In genomic region chr5:139365827-139366226, GRCm38 (mm10) we compare ENCODE assay signal across 19 mouse cellular contexts. TPM values are rescaled to one million over a fixed set of nuclear protein-coding genes. Genes with fewer than 3 reads are reported as not detected.
DNase-seq lines count a peak whose midpoint lies in the region; ATAC-seq and TF ChIP-seq lines count a peak whose summit lies in the region.
"Had no signal": no experiment of that assay in that cellular context is flagged by ENCODE, and none has a peak within 500 bp of the region (broad histone marks: within the 10 kb centered on the region; RNA-seq: fewer than 3 reads in every experiment).

No protein-coding gene starts in this region.

- intact Hi-C loops in heart, postnatal 25 days (cut with DNase I), result loop anchor here (2.0 kb wide), 1 partner anchor 101 kb away; no protein-coding TSS in a partner anchor

- no peak overlapping the region for H3K4me2 ChIP-seq in liver, embryonic 11.5 days
- no peak overlapping the region for H3K4me2 ChIP-seq in intestine, postnatal 0 days (replicated peaks; ENCODE audit: low read depth)
- H3K4me2 ChIP-seq: limb, embryonic 15.5 days had no signal

- peak; percentile 43 for DNase-seq in kidney, adult 9 months
- no peak for DNase-seq in kidney, postnatal 14 days
- DNase-seq in liver, embryonic 11.5 days (ENCODE audit: low spot score), result no peak
- DNase-seq in natural killer cell, adult 2 months (ENCODE audit: low spot score in 2 of 2), result no peak
- DNase-seq in heart, postnatal 25 days (ENCODE audit: low spot score), result no peak
- DNase-seq: adrenal gland, adult 8-10 months; embryo, embryonic 11 days; heart, postnatal 14 days; midbrain, embryonic 14.5 days; right cerebral cortex, postnatal 25 days; thymus, postnatal 36 days had no signal

- TF ChIP-seq POLR2A in bone marrow, adult 2 months (IDR thresholded peaks at IDR 0.05; ENCODE audit: borderline replicate concordance, control insufficient read depth, low read depth, low read length), result no peak

- no peaks in the 10 kb centered on the region for H3K36me3 ChIP-seq in liver, embryonic 11.5 days (ENCODE audit: control insufficient read depth, insufficient read depth, low read length)
- H3K36me3 ChIP-seq in intestine, postnatal 0 days (ENCODE audit: control insufficient read depth, insufficient read depth), result no peaks in the 10 kb centered on the region; the same call in 1 of the 2 replicates

- no peak for TF ChIP-seq CTCF in bone marrow, adult 2 months (IDR thresholded peaks at IDR 0.05; ENCODE audit: control insufficient read depth, insufficient read depth, low read length)
- no peak for TF ChIP-seq CTCF in intestine, postnatal 0 days (IDR thresholded peaks at IDR 0.05; ENCODE audit: low read depth)

- H3K4me3 ChIP-seq in bone marrow, adult 2 months (replicated peaks; ENCODE audit: control insufficient read depth, low read depth, low read length), result no peak overlapping the region
- H3K4me3 ChIP-seq in liver, embryonic 11.5 days (ENCODE audit: low read depth, low read length), result no peak overlapping the region
- H3K4me3 ChIP-seq in intestine, postnatal 0 days (ENCODE audit: low read depth, low read length), result no peak overlapping the region
- H3K4me3 ChIP-seq: erythroblast, embryonic 14.5 days; limb, embryonic 15.5 days had no signal

- H3K4me1 ChIP-seq in bone marrow, adult 2 months (ENCODE audit: control insufficient read depth, insufficient read depth, low read length), result peaks cover 17% of the 10 kb centered on the region
- peaks cover 58% of the 10 kb centered on the region for H3K4me1 ChIP-seq in liver, embryonic 11.5 days (replicated peaks; ENCODE audit: control insufficient read depth, insufficient read depth, low read length)
- no peaks in the 10 kb centered on the region for H3K4me1 ChIP-seq in intestine, postnatal 0 days (replicated peaks; ENCODE audit: control insufficient read depth, insufficient read depth, low read length)

- H3K9ac ChIP-seq in liver, embryonic 11.5 days (ENCODE audit: low read depth, low read length), result no peak overlapping the region
- H3K9ac ChIP-seq in intestine, postnatal 0 days (ENCODE audit: low read depth, low read length), result no peak overlapping the region
- H3K9ac ChIP-seq: limb, embryonic 15.5 days had no signal

- H3K9me3 ChIP-seq in liver, embryonic 11.5 days (ENCODE audit: control insufficient read depth, low read length), result no peaks in the 10 kb centered on the region
- H3K9me3 ChIP-seq in intestine, postnatal 0 days (ENCODE audit: control insufficient read depth), result no peaks in the 10 kb centered on the region
- H3K9me3 ChIP-seq: limb, embryonic 15.5 days had no signal

- H3K27ac ChIP-seq in bone marrow, adult 2 months (ENCODE audit: control insufficient read depth, insufficient read depth, low read depth, low read length, poor library complexity), result peak overlapping the region; percentile 57; the same call in 1 of the 2 replicates
- peak overlapping the region; percentile 66 for H3K27ac ChIP-seq in liver, embryonic 11.5 days (ENCODE audit: low read depth, low read length)
- H3K27ac ChIP-seq in intestine, postnatal 0 days (ENCODE audit: low read depth, low read length), result no peak overlapping the region
- H3K27ac ChIP-seq: limb, embryonic 15.5 days had no signal

- no peaks in the 10 kb centered on the region for H3K27me3 ChIP-seq in liver, embryonic 11.5 days (replicated peaks; ENCODE audit: control insufficient read depth, insufficient read depth, low read length)
- H3K27me3 ChIP-seq in intestine, postnatal 0 days (replicated peaks; ENCODE audit: control insufficient read depth, insufficient read depth, low read length), result no peaks in the 10 kb centered on the region
- H3K27me3 ChIP-seq: limb, embryonic 15.5 days had no signal

- ATAC-seq in liver, embryonic 11.5 days (replicated peaks; ENCODE audit: low FRiP score), result no peak
- peak; percentile 59 for ATAC-seq in megakaryocyte progenitor cell, adult 5-6 weeks (replicated peaks; ENCODE audit: poor library complexity)
- no peak for ATAC-seq in intestine, postnatal 0 days
- ATAC-seq: CD4-positive, CD25-positive, alpha-beta regulatory T cell, adult 4 months; inflammation-experienced regulatory T-cells, adult 6 months had no signal

- WGBS in bone marrow, adult 2 months, result 23% methylated on average over 1 of the region's 1 CpGs
- WGBS in liver, embryonic 11.5 days, result 46% methylated on average over 1 of the region's 1 CpGs
- 71% methylated on average over 1 of the region's 1 CpGs for WGBS in intestine, postnatal 0 days

RNA-seq across cellular contexts. Expression of gene Gpr146, which starts 11.7 kb away (rescaled TPM):
- polyA plus RNA-seq in bone marrow, adult 2 months (2011; ENCODE audit: insufficient read depth, insufficient read length, low replicate concordance, missing spikeins), result 14.6 and 20.1 TPM in 2 replicates
- 13.4 and 15.1 TPM in 2 replicates for polyA plus RNA-seq in liver, embryonic 11.5 days (2014; fragmentation: Nextera tagmentation; extraction: Ambion mirVana)
- total RNA-seq in megakaryocyte progenitor cell, adult 5-6 weeks (2015), result 6.0 and 6.3 TPM in 2 replicates
- 5.7 and 6.7 TPM in 2 replicates for total RNA-seq in megakaryocyte progenitor cell, adult 5-6 weeks (2017)
- 2.5 and 2.6 TPM in 2 replicates for polyA plus RNA-seq in intestine, postnatal 0 days (2015; fragmentation: Nextera tagmentation; extraction: Ambion mirVana)
- 10 to 100 TPM; 35.3 to 58.5 TPM for total RNA-seq in heart, postnatal 25 days (2021)

RNA-seq across cellular contexts. Expression of gene Cyp2w1, which starts 13.4 kb away (rescaled TPM):
- polyA plus RNA-seq in bone marrow, adult 2 months (2011; ENCODE audit: insufficient read depth, insufficient read length, low replicate concordance, missing spikeins), result not detected in 2 replicates
- polyA plus RNA-seq in liver, embryonic 11.5 days (2014; fragmentation: Nextera tagmentation; extraction: Ambion mirVana), result not detected in 2 replicates
- not detected in 2 replicates for total RNA-seq in megakaryocyte progenitor cell, adult 5-6 weeks (2015)
- not detected in 2 replicates for total RNA-seq in megakaryocyte progenitor cell, adult 5-6 weeks (2017)
- polyA plus RNA-seq in intestine, postnatal 0 days (2015; fragmentation: Nextera tagmentation; extraction: Ambion mirVana), result 15.8 and 18.1 TPM in 2 replicates
- total RNA-seq in heart, postnatal 25 days (2021), result not detected
- total RNA-seq: adrenal gland, adult 8-10 months; heart, postnatal 14 days had no signal
- polyA plus RNA-seq: CD4-positive, CD25-positive, alpha-beta regulatory T cell, adult 4 months; gonadal fat pad, adult 2 months; inflammation-experienced regulatory T-cells, adult 6 months; midbrain, embryonic 14.5 days had no signal

RNA-seq across cellular contexts. Expression of gene Cox19, which starts 14.6 kb away (rescaled TPM):
- 27.6 and 39.3 TPM in 2 replicates for polyA plus RNA-seq in bone marrow, adult 2 months (2011; ENCODE audit: insufficient read depth, insufficient read length, low replicate concordance, missing spikeins)
- 98.1 and 103 TPM in 2 replicates for polyA plus RNA-seq in liver, embryonic 11.5 days (2014; fragmentation: Nextera tagmentation; extraction: Ambion mirVana)
- 30.3 and 32.1 TPM in 2 replicates for total RNA-seq in megakaryocyte progenitor cell, adult 5-6 weeks (2015)
- 27.1 and 29.3 TPM in 2 replicates for total RNA-seq in megakaryocyte progenitor cell, adult 5-6 weeks (2017)
- 181 and 184 TPM in 2 replicates for polyA plus RNA-seq in intestine, postnatal 0 days (2015; fragmentation: Nextera tagmentation; extraction: Ambion mirVana)
- 10 to 100 TPM; 82.2 to 91.1 TPM for total RNA-seq in heart, postnatal 25 days (2021)

RNA-seq across cellular contexts. Expression of gene C130050O18Rik, which starts 39.3 kb away (rescaled TPM):
- polyA plus RNA-seq in bone marrow, adult 2 months (2011; ENCODE audit: insufficient read depth, insufficient read length, low replicate concordance, missing spikeins), result 0.88 and 4.0 TPM in 2 replicates
- 1.5 and 1.6 TPM in 2 replicates for polyA plus RNA-seq in liver, embryonic 11.5 days (2014; fragmentation: Nextera tagmentation; extraction: Ambion mirVana)
- 1.8 and 2.3 TPM in 2 replicates for total RNA-seq in megakaryocyte progenitor cell, adult 5-6 weeks (2015)
- 1.3 and 2.1 TPM in 2 replicates for total RNA-seq in megakaryocyte progenitor cell, adult 5-6 weeks (2017)
- 0.76 and 1.4 TPM in 2 replicates for polyA plus RNA-seq in intestine, postnatal 0 days (2015; fragmentation: Nextera tagmentation; extraction: Ambion mirVana)
- total RNA-seq in heart, postnatal 25 days (2021), result under 1 TPM; 0.70 to 0.78 TPM
- polyA plus RNA-seq: CD4-positive, CD25-positive, alpha-beta regulatory T cell, adult 4 months; erythroblast, embryonic 14.5 days; inflammation-experienced regulatory T-cells, adult 6 months had no signal

RNA-seq across cellular contexts. Expression of gene Adap1, which starts 40.4 kb away (rescaled TPM):
- 12.1 and 26.4 TPM in 2 replicates for polyA plus RNA-seq in bone marrow, adult 2 months (2011; ENCODE audit: insufficient read depth, insufficient read length, low replicate concordance, missing spikeins)
- polyA plus RNA-seq in liver, embryonic 11.5 days (2014; fragmentation: Nextera tagmentation; extraction: Ambion mirVana), result 7.2 and 8.1 TPM in 2 replicates
- total RNA-seq in megakaryocyte progenitor cell, adult 5-6 weeks (2015), result 23.8 and 27.4 TPM in 2 replicates
- 29.9 and 47.0 TPM in 2 replicates for total RNA-seq in megakaryocyte progenitor cell, adult 5-6 weeks (2017)
- 33.4 and 33.8 TPM in 2 replicates for polyA plus RNA-seq in intestine, postnatal 0 days (2015; fragmentation: Nextera tagmentation; extraction: Ambion mirVana)
- 1 to 10 TPM; 1.4 to 1.5 TPM for total RNA-seq in heart, postnatal 25 days (2021)

Comparison
In these comparisons a context has a peak if more than half of its experiments do, and no peak if none do; other contexts are left out.
1. RNA of gene Cyp2w1, which starts 13.4 kb away (polyA plus RNA-seq): 15.8 to 18.1 TPM in intestine, postnatal 0 days; not detected in liver, embryonic 11.5 days and not detected in bone marrow, adult 2 months; every median in the first group is over 10 times any median in the second.